Mouse (Mus musculus): Measurements from ENCODE around the gene Chac2.
"Not testable (repeated sequence)": the region's sequence is repeated elsewhere in the genome, so short reads cannot be mapped to it uniquely, and the experiment has no call there.

Gene Chac2

DNA sequence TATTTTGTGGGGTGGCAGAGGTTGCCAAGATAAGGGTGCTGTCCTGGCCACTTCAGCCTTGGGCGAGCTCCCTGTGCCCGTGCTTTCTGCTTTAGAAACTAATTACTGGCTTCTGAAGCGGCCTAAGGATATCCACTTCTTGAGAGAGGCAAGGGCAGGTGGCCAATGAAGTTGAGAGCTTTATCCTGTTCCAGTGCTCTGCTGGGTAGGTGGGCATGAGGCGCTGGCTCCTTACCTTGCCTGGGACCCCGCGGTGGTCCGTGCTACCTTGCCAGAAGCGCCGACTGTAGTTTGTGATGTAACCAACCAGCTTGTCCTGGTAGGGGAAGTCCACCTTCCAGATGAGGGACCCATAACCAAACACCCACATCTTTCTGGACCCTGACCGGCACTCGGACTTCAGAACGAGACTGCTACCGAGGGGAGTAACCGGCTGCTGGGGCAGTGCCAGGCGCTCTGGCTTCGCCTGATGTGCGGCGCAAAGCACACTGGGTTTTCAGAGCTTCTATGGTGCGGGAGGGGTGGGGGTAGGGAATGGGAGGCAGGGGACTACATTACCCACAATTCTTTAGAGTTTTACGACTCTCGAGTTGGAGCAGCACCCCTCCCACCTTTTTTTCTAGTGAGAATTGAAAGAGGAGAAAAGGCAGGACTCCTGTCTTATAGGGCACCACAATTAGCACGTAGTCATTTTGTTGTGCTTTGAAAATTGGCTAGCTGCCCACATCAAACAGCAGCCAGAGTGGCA is at the start of gene Chac2:
Gene Chac2 (minus strand): TSS at position 474 of the 748 bp plus-strand sequence.
- peak; percentile 95 to 96 for DNase-seq

DNA sequence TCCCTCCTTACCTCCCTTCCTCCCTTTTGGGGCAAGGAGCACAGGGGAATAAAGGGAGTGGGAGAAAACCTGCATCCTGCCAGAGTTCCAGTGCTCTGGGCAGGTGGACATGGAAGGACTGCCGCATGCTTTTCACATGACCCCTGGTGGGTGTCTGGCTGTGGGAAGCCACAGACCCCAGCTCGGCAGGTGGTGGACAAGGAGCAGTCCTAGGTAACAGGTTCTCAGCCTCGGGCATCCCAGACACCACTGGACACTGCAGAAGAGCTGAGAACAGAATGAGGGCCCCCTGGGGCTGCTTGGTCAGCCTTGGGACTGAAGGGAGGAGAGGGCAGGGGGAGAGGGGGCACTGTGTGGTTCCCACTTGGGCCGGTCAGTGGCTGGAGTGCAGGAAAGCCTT is 48.8 kb upstream of the Chac2 start:
- no peak for DNase-seq

DNA sequence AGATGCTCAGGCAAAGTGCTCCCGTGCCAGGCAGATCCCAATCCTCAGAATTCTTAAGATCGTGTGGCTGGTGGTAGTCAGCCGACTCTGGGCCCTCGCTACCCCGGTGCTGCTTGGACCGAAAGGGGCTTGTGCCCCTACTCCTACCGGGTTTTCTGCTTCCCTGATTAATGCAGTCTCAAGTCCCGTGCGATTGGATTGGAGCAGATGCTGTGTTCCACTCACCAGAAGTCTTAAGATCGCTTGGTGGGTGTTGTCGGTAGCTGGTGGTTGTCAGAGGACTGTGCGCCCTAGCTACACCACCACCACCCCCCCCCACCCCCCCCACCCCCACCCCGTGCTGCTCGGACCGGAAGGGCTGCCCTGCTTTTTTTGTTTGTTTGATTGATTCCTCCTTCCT is 31.3 kb upstream of the Chac2 start:
- DNase-seq = not testable (repeated sequence)

DNA sequence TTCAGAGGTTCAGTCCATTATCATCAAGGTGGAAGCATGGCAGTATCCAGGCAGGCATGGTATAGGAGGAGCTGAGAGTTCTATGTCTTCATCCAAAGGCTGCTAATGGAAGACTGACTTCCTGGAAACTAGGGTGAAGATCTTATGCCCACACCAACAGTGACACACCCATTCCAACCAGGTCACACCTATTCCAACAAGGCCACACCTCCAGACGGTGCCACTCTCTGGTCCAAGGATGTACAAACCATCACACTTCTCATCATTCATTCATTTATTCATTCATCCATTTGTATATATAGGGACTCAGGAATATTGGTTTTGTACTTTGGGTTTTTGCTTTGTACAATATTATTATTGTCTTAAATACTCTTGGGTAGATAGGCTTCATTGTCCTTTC is 23.5 kb upstream of the Chac2 start:
- not testable (repeated sequence) for DNase-seq

DNA sequence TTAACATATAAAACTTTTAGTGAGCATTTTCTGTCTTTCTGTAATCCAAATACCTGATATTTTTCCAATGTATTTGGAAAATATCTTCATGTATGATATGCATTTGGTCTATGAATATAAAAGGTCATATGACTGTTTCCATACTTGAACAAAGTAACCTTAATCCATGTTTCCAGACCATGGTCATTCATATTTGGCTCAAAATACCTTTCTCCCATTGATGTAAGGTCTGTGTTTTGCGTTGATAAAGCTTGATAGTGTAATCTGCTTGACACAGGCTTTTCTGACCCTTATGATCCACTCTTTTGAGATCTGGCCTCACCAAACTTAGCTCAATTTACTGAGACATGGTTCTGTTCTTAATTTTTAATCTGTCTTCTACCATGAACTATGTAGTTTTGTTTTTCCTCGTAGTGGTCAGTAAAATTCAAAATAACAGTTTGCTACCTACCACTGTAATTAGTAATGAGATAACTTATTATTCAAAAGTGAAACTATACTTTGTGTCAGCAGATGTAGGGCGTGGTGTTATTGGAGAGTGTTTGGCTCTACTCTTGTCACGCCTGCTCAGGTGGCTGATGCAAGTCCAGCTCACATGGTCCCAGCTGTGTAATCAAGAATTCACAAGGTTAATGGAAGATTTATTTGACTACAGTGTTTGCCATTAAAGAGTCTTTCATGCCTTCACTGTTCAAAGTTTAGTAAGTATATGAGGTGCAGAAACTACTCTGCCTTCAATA is 15.2 kb upstream of the Chac2 start:
- no peak for DNase-seq

DNA sequence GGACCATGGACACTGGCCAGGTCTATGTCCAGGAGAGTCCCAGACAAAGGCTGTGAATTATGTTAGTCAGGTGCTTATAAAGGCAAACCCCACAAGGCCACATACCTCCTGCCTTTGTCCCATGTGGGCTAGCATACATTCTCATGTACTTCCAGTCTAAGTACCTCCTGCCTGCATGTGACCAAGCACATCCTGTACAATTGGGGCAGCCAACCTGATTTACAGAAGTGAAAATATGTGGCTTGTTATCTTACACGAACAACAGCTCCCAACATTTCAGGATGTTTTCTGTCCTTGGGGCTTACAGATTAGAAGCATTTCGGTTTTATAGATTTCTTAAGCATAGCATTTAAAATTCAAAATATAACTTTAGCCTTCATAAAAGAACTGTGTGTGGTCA is 13.9 kb upstream of the Chac2 start:
- no peak for DNase-seq

DNA sequence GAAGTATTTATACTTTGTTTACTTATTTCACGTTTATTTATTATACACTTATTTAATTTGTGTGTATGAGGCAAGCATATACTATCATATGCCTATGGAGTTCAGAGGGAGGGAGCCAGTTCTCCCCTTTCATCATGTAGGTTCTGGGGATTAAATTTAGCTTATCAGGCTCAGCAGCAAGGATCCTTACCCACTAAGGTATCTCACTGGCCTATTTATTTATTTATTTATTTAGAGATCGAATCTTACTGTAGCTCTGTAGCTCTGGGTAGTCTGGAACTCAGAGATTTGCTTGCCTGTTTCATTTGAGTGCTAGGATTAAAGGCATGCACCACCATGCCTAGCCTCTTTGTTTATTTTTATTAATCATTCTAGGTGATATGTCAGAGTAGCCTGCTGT is 12.6 kb upstream of the Chac2 start:
- no peak for DNase-seq

- no peak for DNase-seq
These were observed 12.0 kb upstream of the Chac2 start for GRCm38 (mm10) chr11:30998199-30998598.

GRCm38 (mm10) chr11:30996670-30997069 is 10.5 kb upstream of the Chac2 start:
- no peak for DNase-seq

DNA sequence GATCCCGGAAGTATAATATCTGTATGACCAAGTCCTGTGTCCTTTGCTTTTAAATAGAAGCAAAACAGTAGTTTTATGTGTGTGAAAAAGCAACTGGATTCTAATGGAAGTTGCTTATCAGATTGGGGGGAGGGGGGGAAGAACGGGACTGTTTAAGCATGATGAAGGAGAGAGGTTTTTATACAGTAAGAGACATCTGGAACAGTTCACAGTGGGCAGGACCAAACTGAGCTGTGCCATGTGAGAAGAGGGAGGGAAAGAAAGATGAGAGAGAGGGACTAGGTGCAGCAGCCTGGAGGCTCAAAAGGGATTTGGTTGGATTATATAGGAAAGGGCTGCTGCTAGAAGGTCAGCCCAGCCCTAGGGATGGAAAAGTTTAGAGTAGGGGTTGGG is 471 bp upstream of the Chac2 start:
- DNase-seq = peak in 1 of 2 experiments; percentile 3

GRCm38 (mm10) chr11:30985237-30985636 is 913 bp downstream of the Chac2 start:
- peak in 1 of 2 experiments; percentile 4 for DNase-seq

GRCm38 (mm10) chr11:30954279-30954725 is 31.8 kb downstream of the Chac2 start, which contains the start of gene Erlec1:
TSS of gene Erlec1 (minus strand) at chr11:30954335.
- DNase-seq = peak; percentile 91 to 93

DNA sequence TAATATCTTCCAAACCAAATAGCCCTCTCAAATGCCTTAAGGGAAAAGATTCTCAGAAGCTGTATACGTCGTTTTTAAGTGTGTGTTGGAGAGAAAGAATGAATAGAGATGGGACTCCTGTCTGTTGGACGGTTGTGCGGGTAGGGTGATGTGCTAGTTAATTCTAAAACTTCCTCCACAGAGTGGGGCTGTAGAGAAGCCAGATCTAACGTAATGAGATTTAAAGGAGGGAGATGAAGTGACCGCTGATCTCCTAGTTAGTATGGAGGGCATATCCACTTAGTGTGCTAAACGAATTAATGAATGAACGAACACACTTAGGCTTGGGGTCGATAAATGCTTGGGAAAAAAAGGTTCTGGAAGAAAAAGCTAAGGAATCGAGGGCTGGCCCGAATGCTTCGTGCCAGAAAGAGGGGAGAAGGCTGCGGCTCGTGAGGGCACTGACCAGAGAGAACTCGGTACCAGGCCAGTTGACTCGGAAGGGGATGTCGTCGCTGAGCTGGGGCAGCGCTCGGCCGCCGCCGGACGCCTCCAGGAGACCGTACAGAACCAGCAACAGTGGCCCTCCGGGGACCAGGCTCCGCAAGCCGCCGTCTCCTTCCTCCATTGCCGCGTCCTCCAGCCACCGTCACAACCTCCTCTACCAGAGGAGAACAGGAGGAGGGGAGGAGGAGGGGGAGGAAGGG is 32.5 kb downstream of the Chac2 start:
- DNase-seq = peak; percentile 62 to 66

- no peak for DNase-seq
These were observed 33.3 kb downstream of the Chac2 start for GRCm38 (mm10) chr11:30952829-30953228.

DNA sequence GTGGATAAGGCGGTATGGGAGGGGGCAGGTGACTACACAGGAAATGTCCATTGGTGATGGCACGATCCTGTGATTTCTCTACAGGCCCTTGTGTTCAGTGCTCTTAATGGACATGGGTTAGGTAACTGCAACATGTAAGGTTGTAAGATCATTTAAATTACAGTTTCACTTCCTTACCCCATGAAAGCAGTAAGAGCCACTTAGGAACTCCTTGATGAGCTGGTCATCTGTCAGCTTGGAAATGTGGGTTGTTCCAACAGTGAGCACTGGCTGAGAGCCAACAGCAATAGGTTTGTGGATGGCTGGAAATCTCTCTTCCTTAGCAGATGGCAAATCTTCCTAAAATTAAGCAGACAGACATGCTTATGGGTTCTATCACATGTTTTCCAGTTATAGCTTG is 42.6 kb downstream of the Chac2 start:
- peak; percentile 90 for DNase-seq

GRCm38 (mm10) chr11:30928498-30928897 is 57.7 kb downstream of the Chac2 start:
- DNase-seq = no peak

DNA sequence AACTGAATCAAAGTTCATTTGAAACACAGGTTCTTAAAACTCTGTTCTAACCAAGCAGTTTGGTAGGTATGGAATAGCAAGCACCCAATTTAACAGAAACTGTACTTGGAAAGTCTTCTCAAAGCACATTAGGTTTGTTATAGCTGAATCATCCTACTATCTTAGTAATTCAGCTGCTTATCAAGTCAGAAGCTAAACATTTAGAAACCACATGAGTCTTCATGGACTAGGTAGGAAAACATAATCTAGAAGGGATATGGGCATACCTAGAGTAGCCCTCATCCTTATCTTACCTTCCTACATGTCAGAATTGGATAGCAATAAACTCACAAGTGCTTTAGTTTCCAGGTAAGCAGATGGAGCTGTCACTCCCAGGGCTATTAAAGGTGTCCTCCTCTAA is 58.1 kb downstream of the Chac2 start:
- no peak for DNase-seq
